Mouse (Mus musculus): ENCODE measurements around the gene Trib3. TPM values are rescaled to one million over a fixed set of nuclear protein-coding genes. Genes with fewer than 3 reads are reported as not detected.
"Not testable (repeated sequence)": the region's sequence is repeated elsewhere in the genome, so short reads cannot be mapped to it uniquely, and the experiment has no call there.

The Trib3 gene
- total and polyA plus RNA-seq, 2 experiments from 2014 or later = 3.4 to 4.2 TPM

DNA sequence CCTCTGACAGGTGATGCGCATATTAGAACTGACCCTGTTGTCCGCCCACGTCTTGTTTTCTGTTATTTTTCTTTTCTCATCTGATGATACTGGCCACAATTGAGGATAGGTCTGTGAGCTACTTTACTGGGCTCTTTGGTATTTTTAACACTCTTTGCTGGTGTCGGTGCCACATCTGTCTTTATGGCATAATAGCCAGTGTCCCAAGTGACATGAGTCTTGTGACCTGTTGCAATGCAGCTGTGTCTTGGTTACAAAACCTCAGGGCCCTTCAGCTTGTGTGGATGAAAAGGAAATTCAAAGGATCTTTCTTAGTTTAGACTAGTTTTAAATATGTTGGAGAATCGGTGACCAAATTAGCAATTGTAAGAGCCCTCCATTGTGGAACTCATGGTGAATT lies 49.3 kb downstream of the Trib3 start:
- Histone ChIP-seq H3K4me2 (ENCODE audit: low read depth, low read length, poor library complexity, severe bottlenecking) (peak overlapping the region; percentile 64), H3K9me3 (ENCODE audit: low read length) (no peaks in the 10 kb centered on the region), H3K4me1 (ENCODE audit: insufficient read depth, low read length) (peaks cover 5% of the 10 kb centered on the region; the same call in 1 of the 2 replicates), H3K4me3 (ENCODE audit: low read depth, low read length) (peak overlapping the region; percentile 81), H3K27ac (ENCODE audit: low read depth, low read length) (no peak overlapping the region; the same call in 1 of the 2 replicates), H3K9ac (replicated peaks; ENCODE audit: low read length, poor library complexity, severe bottlenecking) (peak overlapping the region; percentile 71), H3K27me3 (ENCODE audit: insufficient read depth, low read length) (no peaks in the 10 kb centered on the region), H3K36me3 (ENCODE audit: insufficient read depth, low read length) (no peaks in the 10 kb centered on the region; the same call in 1 of the 2 replicates)
- no peak for DNase-seq (ENCODE audit: low spot score)
- no peak for TF ChIP-seq CTCF (IDR thresholded peaks at IDR 0.05)
- no peak for ATAC-seq (ENCODE audit: low FRiP score)
- 41% methylated on average over 5 of the region's 5 CpGs for WGBS

GRCm38 (mm10) chr2:152293727-152294475 lies 49.9 kb downstream of the Trib3 start, which contains the start of gene Tbc1d20:
Gene Tbc1d20 (plus strand): TSS chr2:152293828.
- WGBS = under 1% methylated on average over 66 of the region's 70 CpGs
- DNase-seq (ENCODE audit: low spot score) = peak; percentile 92
- no peak for TF ChIP-seq CTCF (IDR thresholded peaks at IDR 0.05)
- peak within 1 kb of the TSS; percentile 57 for H3K27ac ChIP-seq (ENCODE audit: low read depth, low read length)
- no peaks in the 10 kb centered on the region; the same call in 1 of the 2 replicates for H3K36me3 ChIP-seq (ENCODE audit: insufficient read depth, low read length)
- ATAC-seq (ENCODE audit: low FRiP score) = peak; percentile 96
- peak within 1 kb of the TSS; percentile 71 for H3K9ac ChIP-seq (replicated peaks; ENCODE audit: low read length, poor library complexity, severe bottlenecking)
- H3K9me3 ChIP-seq (ENCODE audit: low read length) = no peaks in the 10 kb centered on the region
- H3K4me1 ChIP-seq (ENCODE audit: insufficient read depth, low read length) = peaks cover 5% of the 10 kb centered on the region; the same call in 1 of the 2 replicates
- no peaks in the 10 kb centered on the region for H3K27me3 ChIP-seq (ENCODE audit: insufficient read depth, low read length)
- peak within 1 kb of the TSS; percentile 81 for H3K4me3 ChIP-seq (ENCODE audit: low read depth, low read length)
- H3K4me2 ChIP-seq (ENCODE audit: low read depth, low read length, poor library complexity, severe bottlenecking) = peak within 1 kb of the TSS; percentile 64

GRCm38 (mm10) chr2:152293179-152293726 lies 50.6 kb downstream of the Trib3 start:
- WGBS = under 1% methylated on average over 15 of the region's 15 CpGs
- Histone ChIP-seq H3K9me3 (ENCODE audit: low read length) (no peaks in the 10 kb centered on the region), H3K27me3 (ENCODE audit: insufficient read depth, low read length) (no peaks in the 10 kb centered on the region), H3K4me2 (ENCODE audit: low read depth, low read length, poor library complexity, severe bottlenecking) (peak overlapping the region; percentile 64), H3K36me3 (ENCODE audit: insufficient read depth, low read length) (no peaks in the 10 kb centered on the region; the same call in 1 of the 2 replicates), H3K9ac (replicated peaks; ENCODE audit: low read length, poor library complexity, severe bottlenecking) (peak overlapping the region; percentile 71), H3K27ac (ENCODE audit: low read depth, low read length) (no peak overlapping the region), H3K4me3 (ENCODE audit: low read depth, low read length) (peak overlapping the region; percentile 81), H3K4me1 (ENCODE audit: insufficient read depth, low read length) (peaks cover 5% of the 10 kb centered on the region; the same call in 1 of the 2 replicates)
- TF ChIP-seq CTCF (IDR thresholded peaks at IDR 0.05) = no peak
- no peak for DNase-seq (ENCODE audit: low spot score)
- ATAC-seq (ENCODE audit: low FRiP score) = peak; percentile 64

GRCm38 (mm10) chr2:152292475-152292874 lies 51.4 kb downstream of the Trib3 start:
- H3K9ac ChIP-seq (replicated peaks; ENCODE audit: low read length, poor library complexity, severe bottlenecking) = no peak overlapping the region
- no peak for TF ChIP-seq CTCF (IDR thresholded peaks at IDR 0.05)
- no peak for ATAC-seq (ENCODE audit: low FRiP score)
- H3K4me2 ChIP-seq (ENCODE audit: low read depth, low read length, poor library complexity, severe bottlenecking) = no peak overlapping the region
- no peak overlapping the region for H3K27ac ChIP-seq (ENCODE audit: low read depth, low read length)
- 57% methylated on average over 2 of the region's 2 CpGs for WGBS
- H3K36me3 ChIP-seq (ENCODE audit: insufficient read depth, low read length) = no peaks in the 10 kb centered on the region
- peaks cover 5% of the 10 kb centered on the region; the same call in 1 of the 2 replicates for H3K4me1 ChIP-seq (ENCODE audit: insufficient read depth, low read length)
- no peak overlapping the region for H3K4me3 ChIP-seq (ENCODE audit: low read depth, low read length)
- H3K27me3 ChIP-seq (ENCODE audit: insufficient read depth, low read length) = no peaks in the 10 kb centered on the region
- no peak for DNase-seq (ENCODE audit: low spot score)
- H3K9me3 ChIP-seq (ENCODE audit: low read length) = no peaks in the 10 kb centered on the region

DNA sequence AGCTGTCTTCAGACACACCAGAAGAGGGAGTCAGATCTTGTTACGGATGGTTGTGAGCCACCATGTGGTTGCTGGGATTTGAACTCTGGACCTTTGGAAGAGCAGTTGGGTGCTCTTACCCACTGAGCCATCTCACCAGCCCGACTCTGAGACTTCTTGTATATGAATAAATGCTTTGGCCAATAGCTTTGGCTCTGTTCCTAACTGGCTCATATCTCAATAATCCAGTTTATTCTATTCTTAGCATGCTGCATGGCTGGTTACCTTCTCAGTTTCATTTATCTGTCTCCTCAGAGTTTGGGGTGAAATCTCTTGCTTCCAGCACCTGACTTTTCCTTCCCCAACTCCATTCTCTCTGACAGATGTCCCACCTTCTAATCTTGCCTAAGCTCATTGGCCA lies 54.2 kb downstream of the Trib3 start:
- not testable (repeated sequence) for H3K4me3 ChIP-seq (ENCODE audit: low read depth, low read length); H3K27me3 ChIP-seq (ENCODE audit: insufficient read depth, low read length); ATAC-seq (ENCODE audit: low FRiP score); H3K36me3 ChIP-seq (ENCODE audit: insufficient read depth, low read length); H3K4me1 ChIP-seq (ENCODE audit: insufficient read depth, low read length); H3K27ac ChIP-seq (ENCODE audit: low read depth, low read length); DNase-seq (ENCODE audit: low spot score); H3K4me2 ChIP-seq (ENCODE audit: low read depth, low read length, poor library complexity, severe bottlenecking); H3K9ac ChIP-seq (replicated peaks; ENCODE audit: low read length, poor library complexity, severe bottlenecking); H3K9me3 ChIP-seq (ENCODE audit: low read length)
- WGBS = 86% methylated on average over 1 of the region's 2 CpGs

GRCm38 (mm10) chr2:152288046-152288445 lies 55.8 kb downstream of the Trib3 start:
- H3K27me3 ChIP-seq (ENCODE audit: insufficient read depth, low read length) = no peaks in the 10 kb centered on the region
- no peak for DNase-seq (ENCODE audit: low spot score)
- no peak overlapping the region for H3K27ac ChIP-seq (ENCODE audit: low read depth, low read length)
- no peak overlapping the region for H3K4me2 ChIP-seq (ENCODE audit: low read depth, low read length, poor library complexity, severe bottlenecking)
- no peaks in the 10 kb centered on the region for H3K4me1 ChIP-seq (ENCODE audit: insufficient read depth, low read length)
- no peak overlapping the region for H3K4me3 ChIP-seq (ENCODE audit: low read depth, low read length)
- TF ChIP-seq CTCF (IDR thresholded peaks at IDR 0.05) = no peak
- ATAC-seq (ENCODE audit: low FRiP score) = no peak
- no peaks in the 10 kb centered on the region for H3K9me3 ChIP-seq (ENCODE audit: low read length)
- H3K36me3 ChIP-seq (ENCODE audit: insufficient read depth, low read length) = peaks cover 13% of the 10 kb centered on the region; the same call in 1 of the 2 replicates
- no peak overlapping the region for H3K9ac ChIP-seq (replicated peaks; ENCODE audit: low read length, poor library complexity, severe bottlenecking)
- WGBS = 86% methylated on average over 8 of the region's 8 CpGs
